ENCODE assay signal across 8 mouse cellular contexts in the genomic region with DNA sequence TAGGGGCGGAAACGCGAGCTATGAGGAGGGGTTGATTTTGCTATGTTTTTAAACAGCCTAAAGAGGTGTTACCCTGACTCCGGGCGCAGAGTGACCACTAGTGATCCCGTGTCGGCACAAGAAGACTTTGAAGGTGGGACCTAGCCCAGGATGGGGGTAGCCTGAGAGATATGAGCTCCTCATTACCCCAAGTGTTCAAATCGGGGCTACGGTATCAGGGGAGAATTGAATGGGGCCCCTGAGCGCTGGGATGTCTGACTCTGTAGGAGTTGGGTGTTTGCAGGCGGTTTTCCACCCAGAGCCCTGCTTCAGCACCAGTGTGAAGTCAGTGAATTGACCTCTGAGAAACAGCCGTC. TPM values are rescaled to one million over a fixed set of nuclear protein-coding genes. Genes with fewer than 3 reads are reported as not detected.
A peak's percentile ranks its signal among the peaks of the same experiment; 100 is the strongest.
DNase-seq lines count a peak whose midpoint lies in the region; ATAC-seq lines count a peak whose summit lies in the region.

No protein-coding gene starts in this region.

- H3K27ac ChIP-seq in lung, embryonic 15.5 days, result no peak overlapping the region
- H3K27ac ChIP-seq in forebrain, embryonic 10.5 days, result peak overlapping the region; percentile 80
- H3K27ac ChIP-seq in limb, embryonic 10.5 days, result peak overlapping the region; percentile 83
- H3K27ac ChIP-seq in neural tube, embryonic 15.5 days (replicated peaks), result no peak overlapping the region

- H3K4me3 ChIP-seq in lung, embryonic 15.5 days, result peak overlapping the region; percentile 55
- H3K4me3 ChIP-seq in forebrain, embryonic 10.5 days, result peak overlapping the region; percentile 68
- peak overlapping the region; percentile 72 for H3K4me3 ChIP-seq in limb, embryonic 10.5 days
- H3K4me3 ChIP-seq in neural tube, embryonic 15.5 days (replicated peaks), result peak overlapping the region; percentile 63

- DNase-seq in lung, postnatal 4 days, result no peak
- no peak for DNase-seq in forebrain, embryonic 10.5 days (ENCODE audit: extremely low spot score, low spot score)
- DNase-seq in limb, embryonic 10.5 days (ENCODE audit: low spot score), result no peak
- no peak for DNase-seq in ovary, postnatal 36 days (ENCODE audit: low spot score)
- DNase-seq in right cerebral cortex, postnatal 4 days, result no peak
- no peak for DNase-seq in kidney, postnatal 4 days

- 19% methylated on average over 12 of the region's 12 CpGs for WGBS in lung, embryonic 15.5 days
- WGBS in forebrain, embryonic 10.5 days, result 20% methylated on average over 12 of the region's 12 CpGs
- WGBS in limb, embryonic 10.5 days, result 22% methylated on average over 12 of the region's 12 CpGs
- 23% methylated on average over 12 of the region's 12 CpGs for WGBS in neural tube, embryonic 15.5 days

- H3K27me3 ChIP-seq in lung, embryonic 15.5 days, result no peaks in the 10 kb centered on the region
- peaks cover 9% of the 10 kb centered on the region for H3K27me3 ChIP-seq in forebrain, embryonic 10.5 days (ENCODE audit: poor library complexity, severe bottlenecking)
- H3K27me3 ChIP-seq in limb, embryonic 10.5 days (ENCODE audit: low read depth, poor library complexity, severe bottlenecking), result peaks cover 6% of the 10 kb centered on the region; the same call in 1 of the 2 replicates
- no peaks in the 10 kb centered on the region for H3K27me3 ChIP-seq in neural tube, embryonic 15.5 days (replicated peaks)

- no peaks in the 10 kb centered on the region for H3K36me3 ChIP-seq in lung, embryonic 15.5 days
- H3K36me3 ChIP-seq in forebrain, embryonic 10.5 days (replicated peaks), result no peaks in the 10 kb centered on the region
- H3K36me3 ChIP-seq in limb, embryonic 10.5 days, result no peaks in the 10 kb centered on the region
- no peaks in the 10 kb centered on the region for H3K36me3 ChIP-seq in neural tube, embryonic 15.5 days

- H3K4me2 ChIP-seq in lung, embryonic 15.5 days, result peak overlapping the region; percentile 83
- H3K4me2 ChIP-seq in neural tube, embryonic 15.5 days, result peak overlapping the region; percentile 90

- H3K4me1 ChIP-seq in lung, embryonic 15.5 days, result peaks cover 6% of the 10 kb centered on the region
- H3K4me1 ChIP-seq in forebrain, embryonic 10.5 days, result peaks cover 31% of the 10 kb centered on the region
- peaks cover 10% of the 10 kb centered on the region for H3K4me1 ChIP-seq in limb, embryonic 10.5 days
- peaks cover 14% of the 10 kb centered on the region for H3K4me1 ChIP-seq in neural tube, embryonic 15.5 days

- H3K9me3 ChIP-seq in lung, embryonic 15.5 days, result no peaks in the 10 kb centered on the region
- H3K9me3 ChIP-seq in forebrain, embryonic 10.5 days, result no peaks in the 10 kb centered on the region
- H3K9me3 ChIP-seq in limb, embryonic 10.5 days (replicated peaks), result no peaks in the 10 kb centered on the region
- H3K9me3 ChIP-seq in neural tube, embryonic 15.5 days (replicated peaks), result no peaks in the 10 kb centered on the region

- peak overlapping the region; percentile 45 for H3K9ac ChIP-seq in lung, embryonic 15.5 days
- H3K9ac ChIP-seq in neural tube, embryonic 15.5 days (replicated peaks), result peak overlapping the region; percentile 49

- ATAC-seq in lung, embryonic 15.5 days (ENCODE audit: borderline replicate concordance, extremely low read depth, low FRiP score, low TSS enrichment), result no peak
- ATAC-seq in neural tube, embryonic 15.5 days (ENCODE audit: low FRiP score), result no peak; the same call in none of the 2 replicates

RNA-seq across cellular contexts. Expression of a gene that starts 11.1 kb away (rescaled TPM):
- polyA plus RNA-seq in lung, embryonic 15.5 days (2015; fragmentation: Nextera tagmentation; extraction: Ambion mirVana), result 15.2 and 16.9 TPM in 2 replicates
- polyA plus RNA-seq in forebrain, embryonic 10.5 days (2016; fragmentation: Nextera tagmentation; extraction: Ambion mirVana), result 3.1 and 3.6 TPM in 2 replicates
- polyA plus RNA-seq in limb, embryonic 10.5 days (2016; fragmentation: Nextera tagmentation; extraction: Ambion mirVana), result 2.5 and 4.4 TPM in 2 replicates
- polyA plus RNA-seq in neural tube, embryonic 15.5 days (2015; fragmentation: Nextera tagmentation; extraction: Ambion mirVana), result 19.8 TPM in 2 replicates

RNA-seq across cellular contexts. Expression of a gene that starts 25.1 kb away (rescaled TPM):
- 3.3 and 4.2 TPM in 2 replicates for polyA plus RNA-seq in lung, embryonic 15.5 days (2015; fragmentation: Nextera tagmentation; extraction: Ambion mirVana)
- 7.9 and 9.2 TPM in 2 replicates for polyA plus RNA-seq in forebrain, embryonic 10.5 days (2016; fragmentation: Nextera tagmentation; extraction: Ambion mirVana)
- 5.5 and 7.9 TPM in 2 replicates for polyA plus RNA-seq in limb, embryonic 10.5 days (2016; fragmentation: Nextera tagmentation; extraction: Ambion mirVana)
- 63.0 and 75.4 TPM in 2 replicates for polyA plus RNA-seq in neural tube, embryonic 15.5 days (2015; fragmentation: Nextera tagmentation; extraction: Ambion mirVana)

RNA-seq across cellular contexts. Expression of a gene that starts 26.2 kb away (rescaled TPM):
- polyA plus RNA-seq in lung, embryonic 15.5 days (2015; fragmentation: Nextera tagmentation; extraction: Ambion mirVana), result 27.6 and 32.4 TPM in 2 replicates
- 10.4 and 10.6 TPM in 2 replicates for polyA plus RNA-seq in forebrain, embryonic 10.5 days (2016; fragmentation: Nextera tagmentation; extraction: Ambion mirVana)
- polyA plus RNA-seq in limb, embryonic 10.5 days (2016; fragmentation: Nextera tagmentation; extraction: Ambion mirVana), result 14.0 and 16.2 TPM in 2 replicates
- polyA plus RNA-seq in neural tube, embryonic 15.5 days (2015; fragmentation: Nextera tagmentation; extraction: Ambion mirVana), result 24.7 and 28.0 TPM in 2 replicates

RNA-seq across cellular contexts. Expression of a gene that starts 43.7 kb away (rescaled TPM):
- polyA plus RNA-seq in lung, embryonic 15.5 days (2015; fragmentation: Nextera tagmentation; extraction: Ambion mirVana), result not detected in 2 replicates
- not detected in 2 replicates for polyA plus RNA-seq in forebrain, embryonic 10.5 days (2016; fragmentation: Nextera tagmentation; extraction: Ambion mirVana)
- polyA plus RNA-seq in limb, embryonic 10.5 days (2016; fragmentation: Nextera tagmentation; extraction: Ambion mirVana), result not detected in 2 replicates
- polyA plus RNA-seq in neural tube, embryonic 15.5 days (2015; fragmentation: Nextera tagmentation; extraction: Ambion mirVana), result not detected in 2 replicates

RNA-seq across cellular contexts. Expression of a gene that starts 43.8 kb away (rescaled TPM):
- polyA plus RNA-seq in lung, embryonic 15.5 days (2015; fragmentation: Nextera tagmentation; extraction: Ambion mirVana), result 4.7 and 5.5 TPM in 2 replicates
- polyA plus RNA-seq in forebrain, embryonic 10.5 days (2016; fragmentation: Nextera tagmentation; extraction: Ambion mirVana), result 0.86 and 1.1 TPM in 2 replicates
- 4.3 and 6.0 TPM in 2 replicates for polyA plus RNA-seq in limb, embryonic 10.5 days (2016; fragmentation: Nextera tagmentation; extraction: Ambion mirVana)
- polyA plus RNA-seq in neural tube, embryonic 15.5 days (2015; fragmentation: Nextera tagmentation; extraction: Ambion mirVana), result 0.78 and 2.2 TPM in 2 replicates

Comparison
In these comparisons a context has a peak if more than half of its experiments do, and no peak if none do; other contexts are left out.
1. H3K27ac ChIP-seq: peak in forebrain, embryonic 10.5 days (single experiment) and limb, embryonic 10.5 days (single experiment); none in lung, embryonic 15.5 days (single experiment) and neural tube, embryonic 15.5 days (single experiment).
2. Peak in every context shown above with its lines, with median percentiles within 50 percentile points of each other: H3K4me3 ChIP-seq.